Mouse (Mus musculus): ENCODE data around the gene Rbmx. TPM values are rescaled to one million over a fixed set of nuclear protein-coding genes. Genes with fewer than 3 reads are reported as not detected.

Rbmx gene
- total RNA-seq, 4 experiments from 2014 or later = 21.9 to 48.7 (median 41.2) TPM

Other genes with a start within 250 kb of the Rbmx start
- gene Cd40lg, start 180.9 kb downstream of the Rbmx start, total RNA-seq (2022) = under 1 TPM in 1 of 4 experiments, not detected in 3; 0.24 TPM
- 10 to 100 TPM; 46.2 to 57.7 (median 53.8) TPM for gene Arhgef6, start 54.3 kb downstream of the Rbmx start, total RNA-seq (2022)
- gene Gm364, start 16.1 kb upstream of the Rbmx start, total RNA-seq (2022) = not detected
- not detected for gene Gpr101, start 110.7 kb upstream of the Rbmx start, total RNA-seq (2022)